Mouse (Mus musculus): ENCODE measurements around the gene Xlr4a.
"Not testable (repeated sequence)": the region's sequence is repeated elsewhere in the genome, so short reads cannot be mapped to it uniquely, and the experiment has no call there.

Xlr4a gene

DNA sequence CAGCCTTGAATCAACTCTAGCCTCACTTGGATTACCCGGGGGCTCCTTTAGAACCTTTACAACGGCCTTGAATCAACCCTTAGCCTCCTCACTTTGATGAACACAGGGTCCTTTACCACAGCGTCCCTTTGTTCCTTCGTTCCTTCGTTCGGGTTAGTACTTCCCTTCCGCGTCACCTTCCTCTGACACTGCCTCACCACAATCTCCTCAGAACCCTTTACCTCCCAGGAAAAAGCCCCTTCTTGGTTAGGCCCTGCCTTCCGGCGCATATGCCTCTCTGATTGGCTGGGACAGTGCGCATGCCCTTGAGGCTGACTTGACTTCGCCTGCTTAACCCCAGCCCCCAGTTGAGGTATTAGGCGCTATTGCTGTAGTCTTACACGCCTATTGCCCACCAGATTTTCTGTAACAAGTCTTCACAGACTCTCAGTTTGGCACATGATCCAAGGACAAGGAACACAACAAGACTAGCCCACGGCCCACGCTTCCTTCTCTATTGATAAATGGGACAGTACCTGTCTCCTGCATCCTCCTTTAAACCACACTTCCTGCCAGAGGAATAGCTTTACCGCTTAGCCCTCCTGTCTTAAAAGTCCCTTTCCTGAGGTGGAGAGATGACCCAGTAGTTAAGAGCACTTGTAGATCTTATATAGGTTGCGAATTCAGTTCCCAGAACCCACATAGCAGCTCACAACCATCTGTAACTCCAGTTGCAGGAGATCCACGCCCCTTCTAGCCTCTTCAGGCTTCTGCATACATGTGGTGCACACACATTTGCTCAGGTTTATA lies at the start of gene Xlr4a:
Gene Xlr4a, minus strand, starts transcription at position 212 of the 789 bp plus-strand sequence.
- not testable (repeated sequence) for DNase-seq

DNA sequence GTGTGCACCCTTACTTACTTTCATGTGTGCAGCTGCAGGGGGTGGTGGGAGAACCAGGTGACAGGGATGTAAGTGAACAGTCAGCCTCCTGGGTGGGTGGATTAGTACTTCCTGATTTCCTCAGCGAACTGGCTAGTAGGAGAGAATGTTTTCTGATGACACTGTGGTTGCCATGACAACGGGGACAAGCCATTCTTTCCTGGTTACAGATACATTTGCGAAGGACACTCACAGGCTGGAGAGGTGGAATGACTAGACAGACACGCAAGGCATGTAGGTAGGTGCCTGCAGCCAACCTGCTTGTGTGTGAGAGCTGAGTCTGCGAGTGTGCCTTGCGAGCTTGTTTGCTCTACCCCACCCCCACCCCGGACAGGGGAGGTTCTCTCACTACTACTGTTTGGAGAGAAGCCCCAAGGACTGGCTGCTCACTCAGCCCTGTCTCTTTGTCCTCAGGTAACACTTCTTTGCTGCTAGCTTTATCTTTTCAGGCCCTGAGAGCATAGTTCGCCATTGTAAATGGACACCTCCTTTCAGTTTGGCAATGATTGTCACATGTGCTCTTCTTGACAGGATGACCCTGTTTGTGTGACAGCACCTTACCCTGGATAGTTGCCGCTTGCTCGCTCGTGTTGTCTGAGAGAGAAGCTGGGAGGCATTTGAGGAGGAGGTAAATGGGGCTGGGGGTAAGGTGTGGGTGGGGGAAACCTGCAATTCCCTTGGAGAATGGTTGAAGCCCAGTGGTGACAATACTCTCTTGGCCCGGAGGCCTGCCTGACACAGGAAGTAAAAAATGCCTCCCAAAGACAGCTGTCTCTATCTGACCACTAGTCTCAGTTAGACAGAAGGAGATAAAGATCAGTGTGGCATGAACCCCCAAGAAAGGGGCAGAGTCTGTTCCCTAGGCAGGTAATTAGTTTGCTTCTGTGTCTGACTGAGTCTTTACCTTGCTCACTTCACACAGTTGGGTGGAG lies 40.9 kb upstream of the Xlr4a start:
- not testable (repeated sequence) for DNase-seq

DNA sequence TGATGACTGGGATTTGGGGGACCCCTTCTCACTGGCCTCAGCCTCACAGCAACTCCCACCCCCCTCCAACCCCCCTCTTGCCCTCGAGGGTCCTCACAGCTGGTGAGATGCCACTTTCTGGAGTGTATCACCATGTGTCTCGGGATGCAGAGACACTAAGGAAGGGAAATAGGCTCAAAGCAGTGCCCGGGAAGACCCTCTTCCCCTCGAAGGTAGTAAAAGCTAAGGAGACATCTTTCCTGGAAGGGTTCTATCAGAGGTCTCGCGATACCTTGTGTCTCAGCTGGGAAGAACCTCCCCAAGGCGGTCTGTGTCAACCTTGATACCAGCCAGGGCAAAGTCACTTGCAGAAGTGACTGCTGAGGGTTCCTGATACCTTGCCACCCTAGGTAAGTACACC lies 34.5 kb upstream of the Xlr4a start, which contains the start of gene Gm14685:
Gene Gm14685, plus strand, starts transcription at position 301 of the 400 bp plus-strand sequence.
- DNase-seq = not testable (repeated sequence)

DNA sequence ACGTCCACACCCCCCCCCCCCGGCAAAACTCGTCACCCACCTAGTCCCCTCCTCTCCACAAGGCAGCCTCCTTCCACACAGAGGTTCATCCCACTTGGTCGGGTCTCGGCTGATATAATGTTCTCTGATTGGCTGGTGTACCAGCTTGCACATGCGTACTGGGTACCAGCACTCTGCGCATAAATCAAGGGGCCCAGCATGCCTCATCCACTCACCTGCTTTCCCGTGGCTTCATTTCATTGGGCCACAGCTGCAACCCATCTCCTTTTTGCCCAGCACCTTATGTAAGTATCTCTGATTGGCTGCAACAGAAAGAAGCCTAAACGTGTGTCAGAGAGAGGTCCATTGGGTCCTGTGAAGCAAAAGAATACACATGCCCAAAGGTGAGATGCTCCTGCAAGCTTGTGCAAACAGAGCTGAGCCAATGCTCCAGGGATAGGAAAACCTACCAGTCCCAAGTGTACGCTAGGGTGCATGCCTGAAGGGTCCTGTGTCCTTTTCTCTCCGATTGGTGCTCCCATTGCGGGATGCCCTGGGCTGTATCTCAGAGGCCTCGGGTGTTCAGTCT lies 14.7 kb upstream of the Xlr4a start, which contains the start of gene Xlr3a:
Gene Xlr3a, minus strand, starts transcription at position 155 of the 568 bp plus-strand sequence.
- peak in 1 of 2 experiments; percentile 10 for DNase-seq

DNA sequence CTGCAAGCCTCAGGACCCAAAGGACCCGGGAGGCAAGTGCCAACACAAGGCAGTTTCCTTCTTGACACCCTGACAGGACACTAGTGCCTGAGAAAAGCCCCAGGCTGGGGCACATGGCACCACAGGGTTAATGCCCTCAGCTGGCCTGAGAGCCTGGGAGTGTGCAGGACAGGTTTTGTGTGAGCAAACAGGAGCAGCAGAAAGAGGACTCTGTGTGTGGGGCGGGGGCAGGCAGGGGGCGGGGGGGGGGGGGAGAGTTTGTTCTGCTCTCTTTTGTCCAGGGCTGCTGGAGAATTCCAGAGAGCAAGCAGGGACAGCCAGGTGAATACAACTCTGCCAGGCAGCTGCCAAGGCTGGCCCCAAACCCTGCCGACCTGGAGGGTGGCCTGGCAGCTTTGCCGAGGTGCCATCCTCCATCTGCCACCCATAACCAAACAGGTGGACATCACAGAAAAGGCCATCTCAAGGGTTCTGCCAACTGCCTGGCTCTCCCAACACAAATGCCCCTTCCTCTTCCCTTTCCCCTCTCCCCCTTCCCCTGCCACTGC lies 15.4 kb downstream of the Xlr4a start:
- DNase-seq = not testable (repeated sequence)

DNA sequence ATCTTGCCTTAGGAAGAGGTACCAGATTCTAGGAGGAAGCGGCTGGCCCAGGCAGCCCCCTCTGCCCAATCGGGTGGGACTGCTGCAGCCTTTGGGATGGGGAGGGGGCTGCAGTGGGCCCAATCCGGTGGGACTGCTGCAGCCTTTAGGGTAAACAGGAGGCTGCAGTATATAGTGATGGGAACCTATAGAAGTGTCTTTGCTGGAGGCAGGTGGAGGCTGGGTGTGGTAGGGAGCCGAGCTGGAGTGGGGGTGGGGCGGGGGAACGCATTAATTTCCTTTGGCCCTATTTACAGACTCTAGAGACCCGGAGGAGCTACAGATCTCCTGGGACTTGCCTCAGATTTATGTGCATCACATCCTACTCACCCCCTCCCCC lies 17.9 kb downstream of the Xlr4a start, which contains the start of gene Pnma3:
Gene Pnma3, plus strand, starts transcription at position 373 of the 379 bp plus-strand sequence.
- DNase-seq = no peak

DNA sequence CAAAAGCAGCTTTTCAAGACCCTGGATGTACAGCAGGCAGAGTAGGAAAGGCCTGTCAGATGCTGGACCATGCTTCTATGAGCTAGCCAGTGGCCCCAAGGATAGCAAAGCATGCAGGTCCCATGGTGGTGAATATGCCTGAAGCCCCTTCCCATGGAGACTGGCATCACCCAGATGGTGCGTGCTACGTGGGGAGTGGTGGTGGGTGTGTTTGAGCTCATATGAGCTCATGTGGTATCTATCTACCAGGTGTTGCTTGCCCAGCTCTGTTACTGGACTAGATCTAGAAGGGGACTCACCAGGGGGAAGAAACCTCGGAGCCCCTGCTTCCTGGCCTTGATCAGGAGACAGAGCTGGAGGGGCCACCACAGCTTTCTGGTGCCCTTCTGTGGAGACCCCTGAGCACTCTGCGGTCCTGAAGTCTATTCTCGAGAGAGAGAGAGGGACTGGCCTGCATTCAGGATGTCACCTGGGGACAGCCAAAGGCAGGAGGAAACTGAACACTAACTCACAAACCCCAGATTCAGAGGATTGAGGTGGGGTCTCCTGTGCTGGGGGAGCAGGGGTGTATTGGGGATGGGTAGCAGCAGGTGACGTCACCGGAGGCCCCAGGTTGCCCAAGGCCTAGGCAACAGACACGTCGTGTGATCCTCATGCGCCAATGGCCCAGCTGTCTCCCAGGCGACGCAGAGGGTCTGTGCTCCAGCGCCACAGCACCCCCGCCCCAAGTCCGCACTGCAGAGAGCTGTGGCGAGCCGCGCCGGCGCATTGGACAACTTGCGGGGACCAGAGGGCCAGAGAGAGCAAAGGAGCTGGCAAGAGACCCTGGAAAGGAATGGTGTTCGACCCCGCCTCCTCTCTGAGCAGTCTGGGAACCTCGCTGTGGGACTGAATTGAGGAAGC lies 18.5 kb downstream of the Xlr4a start:
- DNase-seq = no peak

DNA sequence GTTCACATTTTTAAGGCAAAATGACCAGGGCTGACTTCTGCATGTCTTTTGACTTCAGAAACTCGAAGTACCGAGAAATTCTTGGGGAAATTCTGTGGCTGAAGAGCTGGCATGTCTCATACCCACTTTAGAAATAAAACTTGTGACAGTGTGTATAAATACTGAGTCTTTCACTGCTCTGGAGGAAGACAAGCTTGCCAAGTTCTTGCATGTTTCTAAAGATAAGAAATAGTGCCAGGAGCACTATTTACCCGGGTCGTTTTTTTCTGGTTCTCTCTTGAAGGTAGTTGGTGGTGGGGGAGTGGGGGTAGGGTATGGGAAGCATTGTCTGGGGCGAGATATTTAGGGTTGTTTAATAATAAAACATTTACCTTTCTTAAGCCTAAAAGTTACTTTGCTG lies 20.0 kb downstream of the Xlr4a start:
- DNase-seq = no peak

DNA sequence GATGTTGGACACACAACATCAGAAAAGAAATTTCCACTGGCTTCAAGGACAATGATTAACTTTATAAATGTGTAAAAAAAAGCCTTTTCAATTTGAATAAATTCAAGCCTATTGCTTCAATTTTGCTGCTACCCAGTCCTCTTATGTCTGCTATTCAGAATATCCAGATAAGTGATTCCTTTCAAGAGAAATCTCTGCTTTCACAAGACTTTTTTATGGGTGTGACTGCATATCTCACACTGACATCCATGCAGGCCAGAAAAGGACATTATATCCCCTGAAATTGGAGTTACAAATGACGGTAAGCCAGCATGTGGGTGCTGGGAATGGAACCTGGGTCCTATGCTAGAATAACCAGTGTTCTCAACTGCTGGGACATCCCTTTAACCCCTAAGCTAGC lies 20.8 kb downstream of the Xlr4a start:
- no peak for DNase-seq

DNA sequence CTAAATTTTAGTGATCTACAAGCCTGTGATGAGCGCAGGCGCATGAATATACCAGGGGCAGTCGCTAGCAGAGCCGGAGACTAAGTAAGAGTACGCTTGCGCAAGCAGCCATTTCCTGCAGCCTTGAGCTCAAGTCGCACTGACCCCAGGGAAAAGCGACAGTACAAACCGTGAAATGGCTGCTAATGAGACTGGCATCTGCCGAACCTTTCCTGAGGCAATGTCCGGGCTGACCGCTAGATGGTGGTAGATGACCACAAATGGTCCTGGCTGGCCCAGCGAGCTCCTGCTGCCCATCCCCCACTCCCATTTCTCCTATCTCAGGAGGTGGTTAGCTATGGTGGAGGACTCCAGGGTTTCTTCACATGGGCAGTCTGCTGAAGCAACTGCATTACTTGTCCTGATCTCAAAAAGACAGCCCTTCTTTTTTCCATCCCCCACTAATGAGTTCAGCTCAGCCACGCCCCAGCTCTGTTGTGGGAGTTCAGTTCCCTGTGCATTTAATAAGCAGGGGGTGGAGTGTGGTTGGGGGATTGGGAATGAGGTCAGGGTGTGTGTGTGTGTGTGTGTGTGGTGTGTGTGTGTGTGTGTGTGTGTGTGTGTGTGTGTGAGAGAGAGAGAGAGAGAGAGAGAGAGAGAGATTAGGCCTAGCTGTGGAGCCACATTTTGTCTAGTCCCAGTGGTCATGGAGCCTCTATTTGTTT lies 28.3 kb downstream of the Xlr4a start:
- peak; percentile 88 to 92 for DNase-seq

DNA sequence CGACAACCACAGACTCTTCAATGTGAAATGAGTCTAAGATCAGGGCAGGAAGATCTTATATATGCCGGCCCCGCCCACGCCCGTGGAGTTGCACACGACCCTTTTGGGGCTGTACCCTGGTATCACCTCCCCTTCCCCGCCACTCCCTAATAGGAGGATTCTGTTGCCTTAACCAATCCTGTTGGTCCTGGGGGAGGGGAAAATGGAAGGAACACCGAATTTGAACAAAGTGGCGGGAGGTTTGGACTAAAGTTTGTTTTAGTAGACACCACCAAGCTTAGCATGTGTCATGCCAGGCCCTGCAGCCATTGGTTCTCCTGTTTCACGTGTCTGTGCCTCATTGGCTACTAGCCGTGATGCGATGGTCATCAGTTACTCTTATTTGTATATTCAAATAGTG lies 42.6 kb downstream of the Xlr4a start:
- no peak for DNase-seq

DNA sequence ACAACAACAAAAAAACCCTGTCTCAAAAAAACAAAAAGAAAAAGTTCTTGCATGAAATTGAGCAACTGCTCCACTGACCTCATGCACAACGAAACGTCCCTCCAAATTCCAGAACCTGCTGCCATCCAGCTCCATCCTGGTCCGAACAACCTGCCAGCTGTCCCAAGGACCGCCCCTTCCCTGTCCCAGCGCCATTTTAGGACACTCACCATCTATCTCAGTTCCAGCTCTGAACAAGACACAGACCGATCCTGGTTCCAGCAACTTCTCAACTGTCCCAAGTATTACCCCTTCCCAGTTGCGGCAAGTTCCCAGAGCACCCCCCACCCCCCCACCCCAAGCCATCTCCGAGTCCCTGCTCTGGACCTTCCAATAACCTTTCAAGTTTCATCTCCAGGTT lies 43.4 kb downstream of the Xlr4a start:
- DNase-seq = no peak

DNA sequence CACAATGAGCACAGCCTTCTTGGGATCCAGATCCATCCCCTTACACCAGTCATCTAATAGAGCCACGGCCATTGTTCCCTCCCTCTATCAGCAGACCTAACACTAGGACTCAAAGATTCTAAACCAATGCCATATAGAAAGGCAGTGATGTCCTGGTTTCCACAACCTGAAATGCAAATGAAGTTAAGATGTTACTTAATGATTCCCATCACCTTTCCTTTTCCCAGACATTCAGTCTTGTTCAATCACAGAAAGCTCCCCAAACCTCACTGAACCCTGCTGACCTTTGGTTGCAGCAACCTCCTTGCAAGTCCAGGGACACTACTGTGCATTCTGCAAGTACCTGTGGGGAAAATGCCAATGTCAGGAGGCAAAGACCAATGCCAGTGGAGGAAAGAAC lies 45.3 kb downstream of the Xlr4a start, which contains the start of gene Pnma5:
Gene Pnma5, minus strand, starts transcription at position 101 of the 400 bp plus-strand sequence.
- DNase-seq = no peak
